ENCODE assay signal across 24 mouse cellular contexts in the genomic region with DNA sequence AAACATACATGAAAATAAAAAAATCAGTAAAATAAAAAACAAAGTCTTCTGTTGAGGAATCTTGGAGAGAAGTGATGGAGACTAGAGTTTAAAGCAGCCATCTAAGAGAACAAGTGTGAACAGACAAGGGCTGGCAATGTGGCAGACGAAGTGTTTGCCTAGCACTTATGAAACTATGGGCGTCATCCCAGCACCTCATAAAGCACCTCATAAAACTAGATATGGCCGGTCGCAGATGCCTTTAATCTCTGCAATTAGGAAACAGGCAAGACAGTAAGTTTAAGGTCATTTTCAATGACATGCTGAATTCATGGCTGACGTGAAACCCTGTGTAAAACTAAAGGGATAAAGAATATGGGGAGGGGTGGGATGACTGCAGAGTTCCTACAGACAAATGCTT. TPM values are rescaled to one million over a fixed set of nuclear protein-coding genes. Genes with fewer than 3 reads are reported as not detected.
A peak's percentile ranks its signal among the peaks of the same experiment; 100 is the strongest.
DNase-seq lines count a peak whose midpoint lies in the region; ATAC-seq lines count a peak whose summit lies in the region.
"Had no signal": no experiment of that assay in that cellular context is flagged by ENCODE, and none has a peak within 500 bp of the region (broad histone marks: within the 10 kb centered on the region; RNA-seq: fewer than 3 reads in every experiment).

No protein-coding gene starts in this region.

- H3K27ac ChIP-seq in lung, embryonic 16.5 days (ENCODE audit: low read length), result no peak overlapping the region
- H3K27ac ChIP-seq in intestine, embryonic 15.5 days, result no peak overlapping the region
- H3K27ac ChIP-seq in midbrain, embryonic 13.5 days, result no peak overlapping the region
- H3K27ac ChIP-seq: heart, embryonic 15.5 days; hindbrain, embryonic 15.5 days had no signal

- no peak overlapping the region for H3K9ac ChIP-seq in lung, embryonic 16.5 days (ENCODE audit: low read length)
- no peak overlapping the region for H3K9ac ChIP-seq in intestine, embryonic 15.5 days
- no peak overlapping the region for H3K9ac ChIP-seq in midbrain, embryonic 13.5 days (replicated peaks)
- H3K9ac ChIP-seq: forebrain, postnatal 0 days; heart, embryonic 12.5 days; heart, embryonic 15.5 days; hindbrain, embryonic 15.5 days had no signal

- H3K4me2 ChIP-seq in lung, embryonic 16.5 days (ENCODE audit: low read depth, low read length), result no peak overlapping the region
- H3K4me2 ChIP-seq in intestine, embryonic 15.5 days (replicated peaks), result no peak overlapping the region
- no peak overlapping the region for H3K4me2 ChIP-seq in midbrain, embryonic 13.5 days (replicated peaks)
- H3K4me2 ChIP-seq: heart, embryonic 12.5 days; heart, embryonic 15.5 days; hindbrain, embryonic 15.5 days had no signal

- no peak overlapping the region for H3K4me3 ChIP-seq in lung, embryonic 16.5 days (ENCODE audit: low read length)
- no peak overlapping the region for H3K4me3 ChIP-seq in intestine, embryonic 15.5 days (replicated peaks)
- H3K4me3 ChIP-seq in midbrain, embryonic 13.5 days (replicated peaks), result no peak overlapping the region
- H3K4me3 ChIP-seq: heart, embryonic 12.5 days; heart, embryonic 15.5 days; hindbrain, embryonic 15.5 days had no signal

- no peaks in the 10 kb centered on the region for H3K27me3 ChIP-seq in lung, embryonic 16.5 days (ENCODE audit: control insufficient read depth, insufficient read depth, low read depth, low read length)
- no peaks in the 10 kb centered on the region for H3K27me3 ChIP-seq in intestine, embryonic 15.5 days (replicated peaks)
- no peaks in the 10 kb centered on the region for H3K27me3 ChIP-seq in midbrain, embryonic 13.5 days
- H3K27me3 ChIP-seq: heart, embryonic 12.5 days; heart, embryonic 15.5 days; hindbrain, embryonic 15.5 days had no signal

- peaks cover 12% of the 10 kb centered on the region for H3K4me1 ChIP-seq in lung, embryonic 16.5 days (replicated peaks; ENCODE audit: control insufficient read depth, insufficient read depth, low read length)
- no peaks in the 10 kb centered on the region for H3K4me1 ChIP-seq in intestine, embryonic 15.5 days (replicated peaks)
- no peaks in the 10 kb centered on the region for H3K4me1 ChIP-seq in midbrain, embryonic 13.5 days (replicated peaks)
- H3K4me1 ChIP-seq: heart, embryonic 12.5 days; heart, embryonic 15.5 days; hindbrain, embryonic 15.5 days had no signal

- peaks cover 41% of the 10 kb centered on the region for H3K36me3 ChIP-seq in lung, embryonic 16.5 days (ENCODE audit: control insufficient read depth, insufficient read depth, low read length)
- peaks cover 15% of the 10 kb centered on the region for H3K36me3 ChIP-seq in intestine, embryonic 15.5 days
- H3K36me3 ChIP-seq in midbrain, embryonic 13.5 days, result peaks cover 75% of the 10 kb centered on the region

- WGBS in lung, embryonic 16.5 days, result 35% methylated on average over 5 of the region's 5 CpGs
- 71% methylated on average over 5 of the region's 5 CpGs for WGBS in intestine, embryonic 15.5 days
- 34% methylated on average over 5 of the region's 5 CpGs for WGBS in large intestine, adult 2 months
- WGBS in midbrain, embryonic 13.5 days, result 95% methylated on average over 5 of the region's 5 CpGs

- peak; percentile 46; the same call in 1 of the 2 replicates for ATAC-seq in lung, embryonic 16.5 days (ENCODE audit: low read depth)
- peak; percentile 59 for ATAC-seq in intestine, embryonic 15.5 days
- ATAC-seq in midbrain, embryonic 13.5 days, result no peak
- ATAC-seq: CD4-positive, CD25-positive, alpha-beta regulatory T cell, adult 4 months; forebrain, embryonic 14.5 days; forebrain, postnatal 0 days had no signal

- no peak for DNase-seq in lung, postnatal 10 days
- DNase-seq in forelimb bud, embryonic 11.5 days (ENCODE audit: low read depth, low spot score), result peak; percentile 40
- DNase-seq in large intestine, adult 2 months (ENCODE audit: low read depth, low spot score), result peak; percentile 74
- no peak for DNase-seq in embryo, embryonic 10 days (ENCODE audit: low spot score)
- DNase-seq: adrenal gland, adult 8-10 months; adrenal gland, postnatal 25 days; cerebellum, adult 11-12 months; cerebellum, adult 8-10 months; cerebellum, postnatal 10 days; cerebellum, postnatal 36 days; forebrain, postnatal 0 days; gastrocnemius, postnatal 25 days; heart, adult 18-20 months; heart, postnatal 14 days; heart, postnatal 4 days had no signal

- H3K9me3 ChIP-seq in lung, embryonic 16.5 days (ENCODE audit: control insufficient read depth, low read length), result no peaks in the 10 kb centered on the region
- no peaks in the 10 kb centered on the region for H3K9me3 ChIP-seq in intestine, embryonic 15.5 days
- no peaks in the 10 kb centered on the region for H3K9me3 ChIP-seq in midbrain, embryonic 13.5 days
- H3K9me3 ChIP-seq: heart, embryonic 12.5 days; heart, embryonic 15.5 days; hindbrain, embryonic 15.5 days had no signal

RNA-seq across cellular contexts. Expression of a gene that starts 59.6 kb away (rescaled TPM):
- polyA plus RNA-seq in lung, embryonic 16.5 days (2015; fragmentation: Nextera tagmentation; extraction: Ambion mirVana), result 1.5 and 2.3 TPM in 2 replicates
- 1.7 and 1.8 TPM in 2 replicates for polyA plus RNA-seq in intestine, embryonic 15.5 days (2015; fragmentation: Nextera tagmentation; extraction: Ambion mirVana)
- polyA plus RNA-seq in large intestine, adult 2 months (2012; rRNA removed), result 0.23 and 0.42 TPM in 2 replicates
- polyA plus RNA-seq in midbrain, embryonic 13.5 days (2015; fragmentation: Nextera tagmentation; extraction: Ambion mirVana), result 6.2 and 6.8 TPM in 2 replicates
- polyA plus RNA-seq: C2C12; CD4-positive, CD25-positive, alpha-beta regulatory T cell, adult 4 months had no signal

Comparison
In these comparisons a context has a peak if more than half of its experiments do, and no peak if none do; other contexts are left out.
1. DNase-seq: peak in forelimb bud, embryonic 11.5 days (single experiment) and large intestine, adult 2 months (single experiment); none in lung, postnatal 10 days (single experiment) and embryo, embryonic 10 days (single experiment).